Mouse (Mus musculus) G1E (cell line): Measurements from ENCODE around the gene Cntn4.

Experiments used
- CTCF ChIP-seq: IDR thresholded peaks from 2 replicates; pipeline ENCODE4 v1.5.1; 2012; ENCODE audit warnings: low read depth, low read length, inconsistent platforms, mixed read lengths
- TAL1 ChIP-seq: conservative IDR thresholded peaks from 2 replicates; pipeline ENCODE4 v1.6.1; 2012; ENCODE audit warnings: low read depth, low read length, inconsistent platforms, mixed read lengths

DNA sequence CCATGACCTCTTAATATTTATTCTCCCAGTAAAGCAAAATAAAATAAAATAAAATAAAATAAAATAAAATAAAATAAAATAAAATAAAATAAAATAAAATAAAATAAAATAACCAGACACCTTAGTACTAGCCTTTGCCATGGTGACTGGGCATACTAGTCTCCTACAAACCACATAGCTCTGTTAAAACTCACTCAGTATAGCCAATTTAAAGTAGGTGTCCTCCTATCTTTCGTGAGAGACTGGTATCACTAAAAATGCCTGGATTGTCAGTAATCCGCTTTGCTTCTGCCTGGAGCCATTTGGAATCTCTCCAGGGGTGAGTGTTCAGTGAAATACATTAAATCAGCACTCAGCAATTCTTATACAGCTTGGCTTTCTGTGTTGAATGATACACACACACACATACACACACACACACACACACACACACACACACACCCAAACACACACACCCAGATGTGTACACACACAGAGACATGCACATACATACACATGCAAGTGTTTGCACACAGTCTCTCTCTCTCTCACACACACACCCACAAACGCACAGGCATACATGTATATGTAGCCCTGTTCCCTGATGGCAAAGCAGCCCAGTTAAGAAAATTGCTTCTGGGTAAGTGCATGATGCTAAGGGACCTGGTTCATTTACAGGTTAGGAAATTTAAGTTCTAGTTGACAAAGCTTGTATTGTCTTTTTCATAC lies 776.8 kb downstream of the Cntn4 start:
- TF ChIP-seq TAL1 (no peak), CTCF (no peak)
